10 mouse cellular contexts compared by ENCODE assay signal in genomic region chr1:92614516-92614915, GRCm38 (mm10). TPM values are rescaled to one million over a fixed set of nuclear protein-coding genes. Genes with fewer than 3 reads are reported as not detected.
A peak's percentile ranks its signal among the peaks of the same experiment; 100 is the strongest.
DNase-seq lines count a peak whose midpoint lies in the region; ATAC-seq and TF ChIP-seq lines count a peak whose summit lies in the region.
"Had no signal": no experiment of that assay in that cellular context is flagged by ENCODE, and none has a peak within 500 bp of the region (broad histone marks: within the 10 kb centered on the region; RNA-seq: fewer than 3 reads in every experiment).

No protein-coding gene starts in this region.

- no peak for ATAC-seq in megakaryocyte, adult 5-6 weeks (ENCODE audit: poor library complexity, severe bottlenecking)

- WGBS in lung, adult 2 months = 5% methylated on average over 1 of the region's 1 CpGs

- intact Hi-C loops in gastrocnemius, adult 2 months (cut with DNase I) = loop anchor here (5.0 kb wide), 1 partner anchor 1092 kb away; no protein-coding TSS in a partner anchor

- H3K4me1 ChIP-seq in lung, adult 2 months (ENCODE audit: control insufficient read depth, insufficient read depth, low read length) = no peaks in the 10 kb centered on the region

- DNase-seq in gastrocnemius, adult 2 months = no peak
- DNase-seq in gastrocnemius, postnatal 4 days (ENCODE audit: low spot score in 2 of 2) = no peak
- no peak for DNase-seq in lung, adult 2 months
- no peak for DNase-seq in lung, adult 18-20 months
- peak; percentile 56 for DNase-seq in adipocyte (ENCODE audit: low spot score)
- DNase-seq in retina, postnatal 1 day = peak; percentile 60
- DNase-seq in right cerebral cortex, adult 18-20 months = no peak

- no peak overlapping the region for H3K4me3 ChIP-seq in gastrocnemius, adult 2 months
- H3K4me3 ChIP-seq in lung, adult 2 months (replicated peaks; ENCODE audit: extremely low read depth, low read depth, low read length) = no peak overlapping the region
- H3K4me3 ChIP-seq: erythroblast, embryonic 14.5 days had no signal

- no peak overlapping the region for H3K27ac ChIP-seq in gastrocnemius, adult 2 months

- peak; percentile 63 for TF ChIP-seq CTCF in gastrocnemius, adult 2 months (IDR thresholded peaks at IDR 0.05)
- TF ChIP-seq CTCF in lung, adult 2 months (IDR thresholded peaks at IDR 0.05; ENCODE audit: insufficient read depth, low read length) = peak; percentile 19; the same call in 1 of the 2 replicates

- TF ChIP-seq POLR2A in lung, adult 2 months (IDR thresholded peaks at IDR 0.05; ENCODE audit: borderline replicate concordance, extremely low read depth, low read depth, low read length) = no peak

RNA-seq across cellular contexts. Expression of gene Olfr12, which starts 3.1 kb away (rescaled TPM):
- not detected for total RNA-seq in gastrocnemius, adult 2 months (2021)
- not detected for total RNA-seq in gastrocnemius, postnatal 4 days (2021)
- polyA plus RNA-seq in lung, adult 2 months (2012; rRNA removed) = not detected in 2 replicates
- not detected in 2 replicates for total RNA-seq in megakaryocyte, adult 5-6 weeks (2015)
- total RNA-seq in megakaryocyte, adult 5-6 weeks (2017) = not detected in 2 replicates
- total RNA-seq: hematopoietic stem cell, adult 5-6 weeks had no signal
- polyA plus RNA-seq: erythroblast, embryonic 14.5 days had no signal

RNA-seq across cellular contexts. Expression of gene Olfr1410, which starts 8.9 kb away (rescaled TPM):
- total RNA-seq in gastrocnemius, adult 2 months (2021) = not detected
- not detected for total RNA-seq in gastrocnemius, postnatal 4 days (2021)
- polyA plus RNA-seq in lung, adult 2 months (2012; rRNA removed) = not detected in 2 replicates
- not detected in 2 replicates for total RNA-seq in megakaryocyte, adult 5-6 weeks (2015)
- total RNA-seq in megakaryocyte, adult 5-6 weeks (2017) = not detected in 2 replicates
- total RNA-seq: hematopoietic stem cell, adult 5-6 weeks had no signal
- polyA plus RNA-seq: erythroblast, embryonic 14.5 days had no signal

RNA-seq across cellular contexts. Expression of gene Olfr1411, which starts 20.3 kb away (rescaled TPM):
- not detected for total RNA-seq in gastrocnemius, adult 2 months (2021)
- total RNA-seq in gastrocnemius, postnatal 4 days (2021) = not detected
- polyA plus RNA-seq in lung, adult 2 months (2012; rRNA removed) = not detected in 2 replicates
- not detected in 2 replicates for total RNA-seq in megakaryocyte, adult 5-6 weeks (2015)
- total RNA-seq in megakaryocyte, adult 5-6 weeks (2017) = not detected in 2 replicates
- total RNA-seq: hematopoietic stem cell, adult 5-6 weeks had no signal
- polyA plus RNA-seq: erythroblast, embryonic 14.5 days had no signal

RNA-seq across cellular contexts. Expression of gene Cops9, which starts 27.3 kb away (rescaled TPM):
- total RNA-seq in gastrocnemius, adult 2 months (2021) = 100 to 1,000 TPM; 171 to 192 TPM
- 100 to 1,000 TPM; 241 to 255 TPM for total RNA-seq in gastrocnemius, postnatal 4 days (2021)
- polyA plus RNA-seq in lung, adult 2 months (2012; rRNA removed) = 73.6 and 107 TPM in 2 replicates
- total RNA-seq in megakaryocyte, adult 5-6 weeks (2015) = 178 and 190 TPM in 2 replicates
- total RNA-seq in megakaryocyte, adult 5-6 weeks (2017) = 166 and 180 TPM in 2 replicates

RNA-seq across cellular contexts. Expression of gene Olfr1412, which starts 28.9 kb away (rescaled TPM):
- not detected for total RNA-seq in gastrocnemius, adult 2 months (2021)
- not detected for total RNA-seq in gastrocnemius, postnatal 4 days (2021)
- polyA plus RNA-seq in lung, adult 2 months (2012; rRNA removed) = not detected in 2 replicates
- not detected in 2 replicates for total RNA-seq in megakaryocyte, adult 5-6 weeks (2015)
- total RNA-seq in megakaryocyte, adult 5-6 weeks (2017) = not detected in 2 replicates
- total RNA-seq: hematopoietic stem cell, adult 5-6 weeks had no signal
- polyA plus RNA-seq: erythroblast, embryonic 14.5 days had no signal

Comparison
In these comparisons a context has a peak if more than half of its experiments do, and no peak if none do; other contexts are left out.
1. DNase-seq: peak in adipocyte (single experiment) and retina, postnatal 1 day (single experiment); none in gastrocnemius, adult 2 months (single experiment), gastrocnemius, postnatal 4 days (0 of 2), lung, adult 2 months (single experiment), lung, adult 18-20 months (0 of 2) and right cerebral cortex, adult 18-20 months (single experiment).